Mouse (Mus musculus): ENCODE results near the gene Carns1.
"Not testable (repeated sequence)": the region's sequence is repeated elsewhere in the genome, so short reads cannot be mapped to it uniquely, and the experiment has no call there.

Gene Carns1

DNA sequence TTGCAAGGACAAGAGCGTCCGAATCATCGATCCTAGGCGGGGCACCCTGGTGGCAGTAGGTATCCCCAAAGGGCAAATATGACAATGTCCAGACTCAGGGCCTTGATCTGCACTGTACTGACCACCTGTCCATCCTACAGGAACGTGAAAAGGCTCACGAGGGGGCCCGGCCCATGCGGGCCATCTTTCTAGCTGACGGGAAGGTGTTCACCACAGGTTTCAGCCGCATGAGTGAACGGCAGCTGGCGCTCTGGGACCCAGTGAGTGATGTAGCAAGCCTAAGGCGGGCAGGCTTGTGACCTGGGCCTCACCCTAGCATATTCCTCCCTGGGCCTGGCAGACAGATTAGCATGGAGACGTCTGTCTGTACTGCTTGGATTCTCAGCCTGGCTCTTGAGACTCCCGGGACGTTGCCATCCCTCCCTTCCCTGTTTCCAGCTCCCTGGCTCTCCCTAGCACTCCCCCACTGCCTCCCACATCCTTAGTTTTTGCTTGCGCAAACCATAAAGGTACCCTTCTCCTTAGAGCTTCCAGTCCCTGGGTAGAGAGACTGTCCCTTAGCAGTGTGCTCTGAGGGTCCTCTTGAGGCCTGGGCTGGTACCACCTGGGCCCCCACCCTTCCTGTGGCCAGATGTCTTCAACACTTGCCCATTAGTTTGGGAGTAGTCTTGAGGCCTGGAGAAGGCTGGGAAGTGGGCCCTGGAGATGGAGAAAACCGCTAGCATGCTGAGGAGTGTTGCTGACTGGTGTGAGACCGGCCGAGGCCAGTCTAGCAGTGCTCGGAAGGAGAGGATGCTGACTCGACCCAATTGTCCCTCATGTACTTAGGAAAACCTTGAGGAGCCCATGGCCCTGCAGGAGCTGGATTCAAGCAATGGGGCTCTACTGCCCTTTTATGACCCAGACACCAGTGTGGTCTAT lies 24.5 kb downstream of the Carns1 start:
- DNase-seq (ENCODE audit: low spot score in 2 of 2), result no peak

GRCm38 (mm10) chr19:4149764-4150461 lies 25.4 kb downstream of the Carns1 start:
- no peak for DNase-seq (ENCODE audit: low spot score in 2 of 2)

DNA sequence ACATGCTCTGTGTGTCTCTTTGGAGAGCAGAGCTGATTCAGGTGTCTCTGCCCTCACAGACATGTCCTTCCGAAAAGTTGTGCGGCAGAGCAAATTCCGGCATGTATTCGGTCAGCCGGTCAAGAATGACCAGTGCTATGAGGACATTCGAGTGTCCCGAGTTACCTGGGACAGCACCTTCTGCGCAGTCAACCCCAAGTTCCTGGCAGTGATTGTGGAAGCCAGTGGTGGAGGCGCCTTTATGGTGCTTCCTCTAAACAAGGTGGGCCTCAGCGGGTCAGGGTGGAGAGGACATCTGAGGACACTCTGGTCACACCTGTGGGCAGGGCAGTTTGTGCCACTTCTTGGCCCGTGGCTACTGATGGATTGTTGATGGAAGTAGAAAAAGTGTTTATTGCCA lies 26.0 kb downstream of the Carns1 start:
- no peak for DNase-seq (ENCODE audit: low spot score in 2 of 2)

DNA sequence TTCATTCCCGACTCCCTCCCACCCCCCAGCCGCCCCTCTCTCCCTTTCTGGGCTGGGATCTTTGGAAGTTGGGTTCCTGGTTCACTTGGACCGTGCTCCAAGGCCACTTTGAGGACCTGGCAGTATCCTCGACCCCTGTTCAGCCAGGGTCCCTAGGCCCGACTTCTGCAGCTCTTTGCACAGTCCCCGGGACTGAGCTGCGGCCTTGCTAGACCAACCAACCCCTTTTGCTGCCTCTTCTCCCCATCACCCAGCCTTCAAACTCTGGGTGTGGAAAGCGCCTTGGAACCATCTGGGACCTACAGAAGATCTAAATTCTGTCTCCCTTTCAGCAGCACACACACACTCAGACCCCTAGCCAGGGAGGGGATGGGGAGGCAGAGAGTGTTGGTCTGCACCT lies 26.5 kb downstream of the Carns1 start:
- DNase-seq (ENCODE audit: low spot score in 2 of 2), result no peak

- DNase-seq (ENCODE audit: low spot score in 2 of 2), result peak; percentile 96 to 98
These were observed 26.8 kb downstream of the Carns1 start, which contains the start of gene Coro1b for GRCm38 (mm10) chr19:4148491-4148806. Gene Coro1b (plus strand): TSS chr19:4148619.

DNA sequence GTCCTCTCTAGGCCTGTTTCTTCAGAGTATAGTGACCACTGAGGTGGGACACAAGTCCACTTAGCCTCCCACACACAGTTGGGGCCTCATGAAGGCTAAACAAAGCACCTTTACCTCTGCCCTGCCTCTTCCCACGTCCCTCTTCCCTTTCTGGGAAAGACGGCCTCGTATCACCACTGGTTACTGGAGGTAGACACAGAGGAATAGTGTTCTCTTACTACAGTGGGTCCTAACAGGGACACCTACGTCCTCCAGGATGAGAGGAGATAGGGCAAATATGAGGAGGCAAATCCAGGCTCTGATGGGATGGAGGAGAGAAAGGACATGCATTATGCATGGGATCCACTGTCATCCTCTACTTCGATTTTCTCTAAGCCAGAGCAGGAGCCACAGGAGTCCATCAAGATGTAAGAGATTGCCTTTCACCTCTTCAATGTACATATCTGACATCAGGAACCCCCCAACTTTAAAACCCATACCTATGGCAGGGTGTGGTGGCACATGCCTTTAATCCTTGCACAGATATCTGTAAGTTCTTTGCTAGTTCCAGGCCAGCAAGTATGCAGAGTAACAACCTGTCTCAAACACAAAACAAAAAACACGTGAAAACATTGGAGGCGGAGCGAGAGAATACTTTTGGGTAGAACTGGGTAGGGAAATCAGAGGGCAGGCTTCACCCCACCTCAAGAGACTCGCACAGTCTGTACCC lies 27.3 kb downstream of the Carns1 start:
- no peak for DNase-seq (ENCODE audit: low spot score in 2 of 2)

GRCm38 (mm10) chr19:4147022-4147405 lies 28.3 kb downstream of the Carns1 start:
- DNase-seq (ENCODE audit: low spot score in 2 of 2), result no peak

DNA sequence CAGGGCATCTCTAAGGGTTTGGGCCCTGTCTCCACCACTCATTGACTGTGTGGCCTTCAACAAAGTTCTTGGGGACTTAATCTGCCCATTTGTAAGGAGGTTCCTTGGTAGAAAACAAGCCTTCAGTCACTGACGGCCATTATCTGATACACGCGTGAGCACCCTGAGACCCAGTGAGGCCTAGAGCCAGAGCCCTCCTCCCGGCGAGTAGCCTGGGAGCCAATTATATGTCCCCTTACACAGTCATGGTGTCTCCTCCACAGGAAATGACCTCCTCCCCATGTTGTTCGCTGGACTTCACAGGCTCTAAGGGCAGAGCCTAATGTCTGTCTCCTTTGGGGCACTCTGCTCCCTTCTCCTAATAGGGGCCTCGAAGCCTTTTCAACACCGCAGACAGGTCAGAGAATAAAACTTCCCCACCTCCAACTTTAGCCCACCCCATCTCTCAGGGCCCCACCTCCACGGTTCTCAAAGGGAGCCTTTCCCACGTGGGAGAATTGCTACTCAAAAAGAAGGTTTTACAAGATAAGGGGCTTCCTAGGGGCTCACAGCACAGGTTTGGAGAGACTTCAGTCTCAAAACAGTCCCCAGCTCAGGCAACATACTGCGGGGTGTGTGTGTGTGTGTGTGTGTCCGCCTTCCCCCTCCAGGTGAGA lies 28.8 kb downstream of the Carns1 start:
- DNase-seq (ENCODE audit: low spot score in 2 of 2), result no peak

DNA sequence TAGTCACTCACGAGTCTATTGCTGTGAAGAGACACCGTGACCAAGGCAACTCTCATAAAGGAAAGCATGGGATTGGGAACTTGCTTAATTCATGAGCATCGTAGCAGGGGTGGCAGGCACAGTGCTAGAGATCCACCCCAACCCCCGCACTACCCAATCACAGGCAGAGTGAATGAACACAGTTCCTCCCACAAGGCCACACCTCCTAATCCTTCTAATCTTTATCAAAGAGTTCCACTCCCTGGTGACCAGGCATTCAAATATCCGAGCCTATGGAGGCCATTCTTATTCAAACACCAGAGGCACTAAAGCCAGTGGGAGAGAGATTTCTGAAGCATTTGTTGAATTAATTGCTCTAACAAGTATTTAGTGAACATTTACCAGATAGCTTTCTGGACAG lies 29.3 kb downstream of the Carns1 start:
- no peak for DNase-seq (ENCODE audit: low spot score in 2 of 2)

GRCm38 (mm10) chr19:4144550-4145498 lies 30.5 kb downstream of the Carns1 start:
- no peak for DNase-seq (ENCODE audit: low spot score in 2 of 2)

- no peak for DNase-seq (ENCODE audit: low spot score in 2 of 2)
These were observed 31.5 kb downstream of the Carns1 start, which contains the start of gene Cabp4 for GRCm38 (mm10) chr19:4143759-4144268. Gene Cabp4 (minus strand): TSS chr19:4144033.

- DNase-seq (ENCODE audit: low spot score in 2 of 2), result no peak
These were observed 32.7 kb downstream of the Carns1 start for GRCm38 (mm10) chr19:4142416-4143173.

GRCm38 (mm10) chr19:4140147-4140546 lies 35.1 kb downstream of the Carns1 start:
- no peak for DNase-seq (ENCODE audit: low spot score in 2 of 2)

DNA sequence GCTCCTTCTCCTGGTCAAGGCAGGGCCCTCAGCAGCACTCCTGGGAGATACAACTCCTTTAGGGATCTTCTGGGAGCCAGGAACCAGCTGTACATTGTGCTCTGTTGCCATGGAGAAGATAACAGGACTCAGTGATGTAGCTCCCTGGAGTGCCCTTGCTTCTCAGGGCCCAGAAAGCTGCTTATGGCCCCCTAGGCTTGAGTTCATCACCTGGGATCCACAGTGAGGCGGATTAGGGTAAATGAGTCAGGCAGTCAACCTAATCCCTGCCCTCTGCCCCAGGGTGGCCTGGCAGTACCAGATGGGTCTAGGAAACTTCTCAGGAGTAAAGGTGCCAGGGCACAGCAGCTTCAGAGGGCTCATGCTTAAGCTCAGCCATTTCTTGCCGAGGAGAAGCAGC lies 35.8 kb downstream of the Carns1 start, which contains the start of gene Gpr152:
TSS of gene Gpr152 (plus strand) at position 342 of the 400 bp plus-strand sequence.
- DNase-seq (ENCODE audit: low spot score in 2 of 2), result no peak

GRCm38 (mm10) chr19:4137913-4138312 lies 37.4 kb downstream of the Carns1 start:
- no peak for DNase-seq (ENCODE audit: low spot score in 2 of 2)

DNA sequence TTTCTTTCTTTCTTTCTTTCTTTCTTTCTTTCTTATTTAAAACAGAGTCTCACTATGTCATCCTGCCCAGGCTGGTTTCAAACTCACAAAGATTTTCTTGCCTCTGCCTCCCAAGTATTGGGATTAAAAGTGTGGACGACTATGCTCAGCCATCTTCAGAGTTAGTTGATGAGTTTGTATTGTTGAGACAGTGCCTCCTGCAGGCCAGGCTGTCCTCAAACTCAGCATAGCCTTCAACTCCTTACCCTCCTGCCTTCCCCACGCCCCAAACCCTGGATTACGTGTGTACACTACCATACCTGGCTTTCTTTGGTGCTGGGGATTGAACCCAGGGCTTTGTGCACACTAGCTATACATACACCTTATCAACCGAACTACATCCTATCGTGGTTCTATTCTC lies 38.8 kb downstream of the Carns1 start:
- no peak for DNase-seq (ENCODE audit: low spot score in 2 of 2)

DNA sequence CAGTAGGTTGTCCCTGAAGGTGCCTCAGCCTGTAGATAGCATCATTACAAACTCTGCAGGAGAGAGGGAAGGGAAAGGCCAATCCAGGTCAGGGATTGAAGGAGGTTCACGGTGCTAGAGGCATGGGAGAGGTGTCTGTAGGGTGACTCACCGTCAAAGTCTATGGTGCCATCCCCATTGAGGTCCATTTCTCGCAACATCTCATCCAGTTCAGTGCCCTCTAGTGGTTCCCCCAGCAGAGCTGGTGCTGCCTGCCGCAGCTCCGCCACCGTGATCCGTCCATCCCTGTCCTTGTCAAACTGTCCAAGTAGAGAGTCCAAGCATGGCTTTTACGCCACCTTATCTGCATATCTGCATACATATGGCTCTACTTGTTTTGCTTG lies 39.3 kb downstream of the Carns1 start:
- not testable (repeated sequence) for DNase-seq (ENCODE audit: low spot score in 2 of 2)

- DNase-seq (ENCODE audit: low spot score in 2 of 2), result not testable (repeated sequence)
These were observed 39.9 kb downstream of the Carns1 start for GRCm38 (mm10) chr19:4135229-4135962.

DNA sequence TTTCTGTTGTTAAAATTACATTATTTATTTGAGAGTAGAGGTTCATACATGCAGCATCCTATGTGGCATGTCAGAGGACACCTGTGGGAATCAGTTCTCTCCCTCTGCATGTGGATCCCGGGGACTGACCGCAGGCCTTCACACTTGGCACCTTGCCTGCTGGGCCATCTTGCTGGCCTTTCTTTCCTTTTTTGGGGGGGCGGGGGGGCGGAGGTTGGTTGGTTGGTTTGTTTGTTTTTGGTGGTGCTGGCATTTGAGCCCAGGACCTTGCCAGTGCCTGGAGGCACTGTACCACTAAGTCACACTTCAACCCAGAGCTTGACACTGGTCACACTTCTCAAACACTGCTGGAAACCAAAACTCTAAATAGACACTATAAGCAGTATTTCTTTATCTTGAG lies 40.9 kb downstream of the Carns1 start:
- no peak for DNase-seq (ENCODE audit: low spot score in 2 of 2)

All from urinary bladder, postnatal 4 days (tissue).